Comparison of ENCODE assay signal across 14 mouse cellular contexts in the genomic region with DNA sequence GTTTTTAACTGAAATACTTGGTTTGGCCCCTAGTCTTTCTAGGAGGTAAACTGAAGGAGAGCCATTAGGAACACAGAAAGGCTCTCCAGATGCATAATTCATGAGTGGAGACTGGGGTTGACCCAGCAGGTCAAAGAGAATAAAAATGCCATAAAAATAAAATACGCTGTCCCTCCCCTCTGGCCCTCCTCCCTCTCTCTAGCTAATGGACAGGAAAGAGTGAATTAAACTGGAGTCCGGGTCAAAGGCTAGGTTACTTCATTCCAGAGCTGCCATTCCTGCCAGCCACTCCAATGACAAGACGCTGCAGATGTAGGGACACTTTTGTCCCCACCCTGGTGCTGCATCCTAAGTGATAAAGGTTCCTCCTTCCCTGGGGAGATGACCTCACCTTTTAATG.
DNase-seq lines count a peak whose midpoint lies in the region; ATAC-seq lines count a peak whose summit lies in the region.
"Had no signal": no experiment of that assay in that cellular context is flagged by ENCODE, and none has a peak within 500 bp of the region (broad histone marks: within the 10 kb centered on the region; RNA-seq: fewer than 3 reads in every experiment).

No protein-coding gene starts in this region.

- H3K36me3 ChIP-seq in forebrain, embryonic 12.5 days (replicated peaks) = no peaks in the 10 kb centered on the region
- no peaks in the 10 kb centered on the region for H3K36me3 ChIP-seq in forebrain, embryonic 16.5 days (ENCODE audit: control insufficient read depth, insufficient read depth)
- H3K36me3 ChIP-seq in limb, embryonic 11.5 days (ENCODE audit: control insufficient read depth, insufficient read depth, low read length) = no peaks in the 10 kb centered on the region
- H3K36me3 ChIP-seq: heart, embryonic 15.5 days; midbrain, embryonic 12.5 days had no signal

- peaks cover 4% of the 10 kb centered on the region; the same call in 1 of the 2 replicates for H3K9me3 ChIP-seq in forebrain, embryonic 12.5 days
- H3K9me3 ChIP-seq in forebrain, embryonic 16.5 days (ENCODE audit: control insufficient read depth, low read length) = no peaks in the 10 kb centered on the region
- H3K9me3 ChIP-seq in limb, embryonic 11.5 days (ENCODE audit: control insufficient read depth, low read length) = no peaks in the 10 kb centered on the region
- H3K9me3 ChIP-seq: heart, embryonic 15.5 days; midbrain, embryonic 12.5 days had no signal

- peaks cover 15% of the 10 kb centered on the region for H3K27me3 ChIP-seq in forebrain, embryonic 12.5 days
- H3K27me3 ChIP-seq in forebrain, embryonic 16.5 days (replicated peaks; ENCODE audit: control insufficient read depth, insufficient read depth, low read length) = no peaks in the 10 kb centered on the region
- no peaks in the 10 kb centered on the region for H3K27me3 ChIP-seq in limb, embryonic 11.5 days (ENCODE audit: control insufficient read depth, insufficient read depth, low read length)

- no peak for ATAC-seq in forebrain, embryonic 12.5 days (ENCODE audit: low FRiP score)
- no peak for ATAC-seq in forebrain, embryonic 16.5 days
- ATAC-seq in limb, embryonic 11.5 days (ENCODE audit: insufficient number of reproducible peaks, low FRiP score, low TSS enrichment, low read depth) = no peak
- ATAC-seq in monocyte, adult 5-6 weeks (replicated peaks; ENCODE audit: insufficient number of reproducible peaks, low FRiP score, low TSS enrichment, poor library complexity, severe bottlenecking) = no peak

- peaks cover 22% of the 10 kb centered on the region for H3K4me1 ChIP-seq in forebrain, embryonic 12.5 days
- peaks cover 8% of the 10 kb centered on the region for H3K4me1 ChIP-seq in forebrain, embryonic 16.5 days (replicated peaks; ENCODE audit: control insufficient read depth, insufficient read depth, low read length)
- peaks cover 13% of the 10 kb centered on the region for H3K4me1 ChIP-seq in limb, embryonic 11.5 days (ENCODE audit: control insufficient read depth, insufficient read depth, low read length)

- H3K4me3 ChIP-seq in forebrain, embryonic 12.5 days (replicated peaks) = no peak overlapping the region
- H3K4me3 ChIP-seq in forebrain, embryonic 16.5 days (replicated peaks; ENCODE audit: low read length) = no peak overlapping the region
- no peak overlapping the region for H3K4me3 ChIP-seq in limb, embryonic 11.5 days (ENCODE audit: low read depth, low read length)
- H3K4me3 ChIP-seq: heart, embryonic 15.5 days; midbrain, embryonic 12.5 days had no signal

- WGBS in forebrain, embryonic 12.5 days = 27% methylated on average over 3 of the region's 3 CpGs
- WGBS in forebrain, embryonic 16.5 days = 36% methylated on average over 3 of the region's 3 CpGs
- WGBS in limb, embryonic 11.5 days = 4% methylated on average over 3 of the region's 3 CpGs

- H3K27ac ChIP-seq in forebrain, embryonic 12.5 days = no peak overlapping the region
- H3K27ac ChIP-seq in forebrain, embryonic 16.5 days (ENCODE audit: low read length) = no peak overlapping the region
- no peak overlapping the region for H3K27ac ChIP-seq in limb, embryonic 11.5 days (replicated peaks; ENCODE audit: low read depth, low read length)
- H3K27ac ChIP-seq: heart, embryonic 15.5 days; midbrain, embryonic 12.5 days had no signal

- DNase-seq in Muller cell, postnatal 12 days (ENCODE audit: inconsistent ontology term) = peak; percentile 29
- DNase-seq in kidney, adult 9 months = peak; percentile 47
- peak; percentile 51 for DNase-seq in limb, embryonic 11.5 days (ENCODE audit: low spot score)
- DNase-seq in right cerebral cortex, adult 2 months (ENCODE audit: low spot score in 2 of 2) = no peak
- no peak for DNase-seq in right cerebral cortex, adult 18-20 months
- DNase-seq: cerebellum, postnatal 10 days; left cerebral cortex, postnatal 4 days; lung, postnatal 10 days; thymus, postnatal 14 days had no signal

- H3K4me2 ChIP-seq in forebrain, embryonic 12.5 days = 0 out of 2 replicates have a peak overlapping the region, but pooled peaks have one; percentile 24
- no peak overlapping the region for H3K4me2 ChIP-seq in forebrain, embryonic 16.5 days (ENCODE audit: low read length)
- no peak overlapping the region for H3K4me2 ChIP-seq in limb, embryonic 11.5 days (ENCODE audit: low read depth, severe bottlenecking)
- H3K4me2 ChIP-seq: heart, embryonic 15.5 days had no signal

- no peak overlapping the region for H3K9ac ChIP-seq in forebrain, embryonic 12.5 days
- no peak overlapping the region for H3K9ac ChIP-seq in forebrain, embryonic 16.5 days (replicated peaks; ENCODE audit: low read depth, low read length)
- no peak overlapping the region for H3K9ac ChIP-seq in limb, embryonic 11.5 days (ENCODE audit: low read length)
- H3K9ac ChIP-seq: heart, embryonic 15.5 days; midbrain, embryonic 12.5 days had no signal

Comparison
In these comparisons a context has a peak if more than half of its experiments do, and no peak if none do; other contexts are left out.
1. DNase-seq: peak in Muller cell, postnatal 12 days (single experiment), kidney, adult 9 months (single experiment) and limb, embryonic 11.5 days (single experiment); none in right cerebral cortex, adult 2 months (0 of 2) and right cerebral cortex, adult 18-20 months (single experiment).